Mouse (Mus musculus) left cerebral cortex, adult 11 months (tissue): ENCODE data around the gene Sumo1.
"Not testable (repeated sequence)": the region's sequence is repeated elsewhere in the genome, so short reads cannot be mapped to it uniquely, and the experiment has no call there.

Experiments used
- DNase-seq: peaks from one replicate; pipeline ENCODE4 v3.0.0; 2022; ENCODE audit warnings: low spot score

Gene Sumo1

DNA sequence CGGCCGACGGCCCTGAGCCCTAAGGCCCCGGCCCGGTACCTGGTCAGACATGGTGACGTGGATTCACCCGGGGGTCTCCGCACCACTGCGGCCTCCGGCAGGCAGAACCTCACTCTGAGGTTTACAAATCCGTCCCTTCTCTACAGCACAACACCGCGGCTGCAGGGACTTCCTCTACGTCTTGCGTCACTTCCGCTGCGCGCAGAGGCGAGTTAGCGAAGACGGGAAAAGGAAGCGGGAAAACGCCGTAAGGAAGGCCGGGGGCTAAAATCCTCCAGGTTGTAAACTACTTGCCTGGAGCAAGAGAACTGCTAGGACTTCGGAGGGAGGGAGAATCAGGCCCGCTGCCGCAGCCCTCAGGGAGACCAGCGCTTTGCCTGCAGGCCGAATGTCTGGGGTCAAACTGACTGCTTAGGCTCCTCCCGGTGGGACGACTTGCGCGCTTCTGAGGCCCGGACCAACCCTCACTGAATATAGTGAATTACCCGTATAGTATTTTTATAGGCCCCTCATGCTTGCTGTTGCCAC is at the start of gene Sumo1:
Sumo1 (minus strand) TSS at position 194 of the 528 bp plus-strand sequence.
- peak; percentile 79 for DNase-seq

DNA sequence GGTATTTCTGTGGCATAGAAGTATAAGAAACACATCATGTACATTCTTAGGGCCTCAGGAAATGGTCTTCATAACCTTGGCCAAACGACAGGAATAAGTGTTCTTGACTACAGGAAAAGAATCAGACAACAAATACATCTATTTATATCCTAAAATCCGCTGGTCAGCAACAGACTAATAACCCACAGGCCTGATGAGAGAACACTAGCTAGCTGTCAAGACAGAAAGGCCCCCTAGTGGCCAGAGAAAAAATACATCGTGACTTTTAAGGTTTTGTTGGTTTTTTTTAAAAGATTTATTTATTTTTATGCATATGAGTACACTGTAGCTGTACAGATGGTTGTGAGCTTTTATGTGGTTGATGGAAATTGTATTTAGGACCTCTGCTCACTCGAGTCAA is 49.3 kb upstream of the Sumo1 start:
- DNase-seq: peak; percentile 4

DNA sequence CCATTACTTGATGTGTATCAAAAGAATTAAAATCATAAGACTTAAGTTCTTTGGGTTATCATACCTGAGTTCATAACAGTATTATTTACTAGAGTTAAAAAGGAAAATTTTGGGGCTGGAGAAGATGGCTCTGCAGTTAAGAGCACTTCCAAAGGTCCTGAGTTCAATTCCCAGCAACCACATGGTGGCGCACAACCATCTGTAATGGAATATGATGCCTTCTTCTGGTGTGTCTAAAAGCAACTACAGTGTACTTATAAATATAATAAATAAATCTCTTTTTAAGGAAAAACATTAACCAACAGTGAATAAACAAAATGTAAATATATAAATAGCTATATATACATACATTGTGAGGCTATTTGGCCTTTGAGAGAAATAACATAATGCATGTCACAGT is 31.1 kb upstream of the Sumo1 start:
- no peak for DNase-seq

DNA sequence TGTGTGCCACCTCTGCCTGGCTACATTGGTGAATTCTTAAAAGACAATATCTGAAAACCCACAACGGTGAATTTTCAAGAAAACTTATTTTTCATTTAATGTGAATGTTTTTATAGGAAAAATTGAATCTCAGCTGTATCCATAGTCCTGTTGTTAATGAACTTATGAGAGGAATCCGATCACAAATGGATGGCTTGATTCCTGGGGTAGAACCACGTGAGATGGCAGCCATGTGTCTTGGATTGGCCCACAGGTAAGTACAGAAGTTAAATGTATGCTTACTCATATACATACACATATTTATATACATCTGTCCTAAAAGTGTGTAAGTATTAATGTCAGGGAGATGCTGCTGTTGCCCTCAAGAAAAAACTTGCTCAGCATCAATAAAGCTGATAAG is 27.6 kb upstream of the Sumo1 start:
- DNase-seq: no peak

DNA sequence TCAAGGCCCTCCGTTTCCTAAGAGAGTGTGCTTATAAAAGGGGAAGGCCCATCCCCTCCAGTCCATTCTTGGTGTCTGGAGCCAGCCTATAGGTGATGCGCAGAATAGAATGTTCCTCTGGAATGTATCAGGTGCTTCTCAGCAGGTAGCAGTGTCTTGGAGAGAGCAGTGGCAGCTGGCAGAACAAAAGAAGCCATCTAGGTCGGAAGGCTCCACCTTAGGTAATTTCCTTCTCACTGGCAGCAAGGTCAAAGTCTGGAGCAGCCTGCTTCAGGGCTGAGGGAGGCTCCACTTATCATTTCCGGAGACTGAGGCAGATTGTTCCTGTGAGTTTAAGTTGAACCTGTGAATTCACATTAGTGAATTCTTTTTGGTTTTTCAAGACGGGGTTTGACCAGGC is 27.1 kb upstream of the Sumo1 start:
- no peak for DNase-seq

DNA sequence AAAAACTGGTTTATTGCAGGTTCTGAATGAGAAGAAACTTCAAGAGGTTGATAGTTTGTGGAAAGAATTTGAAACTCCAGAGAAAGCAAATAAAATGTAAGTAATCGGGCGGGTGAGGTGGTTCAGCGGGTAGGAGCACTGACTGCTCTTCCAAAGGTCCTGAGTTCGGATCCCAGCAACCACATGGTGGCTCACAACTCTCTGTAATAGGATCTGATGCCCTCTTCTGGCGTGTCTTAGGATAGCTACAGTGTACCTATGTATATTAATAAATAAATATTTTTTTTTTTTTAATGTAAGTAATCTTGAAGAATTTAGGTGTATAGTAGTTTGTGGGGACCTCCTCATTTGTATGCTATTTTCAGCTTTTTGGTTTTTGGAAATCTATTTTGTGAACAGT is 19.8 kb upstream of the Sumo1 start:
- DNase-seq: no peak

DNA sequence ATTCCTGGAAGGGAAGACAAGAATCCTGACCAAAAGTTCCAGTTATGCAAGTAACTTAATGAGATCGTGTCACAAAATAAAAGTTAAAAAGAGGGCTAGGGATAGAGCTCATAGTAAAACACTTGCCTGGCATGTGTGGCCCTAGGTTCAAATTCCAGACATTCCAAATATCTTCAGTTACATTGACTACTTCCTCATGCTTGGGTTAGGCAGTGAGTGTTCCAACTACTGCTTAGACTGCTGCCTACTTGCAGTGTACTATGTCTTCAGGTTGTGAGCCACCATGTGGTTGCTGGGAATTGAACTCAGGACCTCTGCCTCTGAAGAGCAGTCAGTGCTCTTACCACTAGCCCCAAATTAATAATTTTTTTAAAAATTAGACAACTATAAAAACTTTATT is 16.9 kb upstream of the Sumo1 start:
- no peak for DNase-seq

DNA sequence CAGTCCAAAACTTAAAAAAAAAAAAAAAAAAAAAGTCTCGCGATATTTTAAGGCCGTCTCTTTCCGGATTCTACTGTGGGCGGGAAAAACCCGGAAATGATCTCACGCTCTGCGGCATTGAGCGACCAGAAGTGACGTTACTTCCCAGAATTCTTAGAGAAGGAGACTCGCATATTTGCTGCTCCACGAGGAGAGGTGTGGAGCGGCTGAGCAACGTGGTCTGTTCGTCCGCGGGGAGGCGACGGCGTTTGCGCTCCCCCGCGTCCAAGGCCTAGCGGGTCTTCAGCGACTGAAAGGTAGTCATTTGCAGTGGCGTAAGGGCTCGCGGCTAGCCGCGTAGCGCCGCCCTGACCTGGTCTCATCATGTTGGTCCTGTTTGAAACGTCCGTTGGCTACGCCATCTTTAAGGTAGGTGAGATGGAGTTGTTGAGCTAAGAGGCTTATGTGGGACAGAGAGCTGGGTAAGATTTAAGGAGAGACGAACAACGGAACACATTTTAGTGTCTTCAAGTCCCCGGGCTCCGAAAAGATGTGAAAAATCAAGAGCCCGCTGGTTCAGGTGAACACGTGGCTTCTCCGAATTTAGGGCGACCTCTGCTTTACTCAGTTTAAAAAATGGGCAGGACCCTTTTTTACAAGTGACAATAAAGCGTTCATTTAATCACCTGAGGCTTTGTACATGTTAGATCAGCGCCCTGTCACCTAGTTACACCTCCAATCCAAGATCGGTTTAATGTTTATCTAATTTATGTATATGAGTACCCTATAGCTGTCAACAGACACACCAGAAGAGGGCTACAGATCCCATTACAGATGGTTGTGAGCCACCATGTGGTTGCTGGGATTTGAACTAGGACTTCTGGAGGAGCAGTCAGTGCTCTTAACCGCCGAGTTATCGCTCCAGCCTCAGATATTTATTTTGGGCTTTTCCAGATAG is 14.5 kb upstream of the Sumo1 start, which contains the start of gene Nop58:
Nop58 (plus strand) TSS at position 153 of the 937 bp plus-strand sequence.
- DNase-seq: peak; percentile 88

DNA sequence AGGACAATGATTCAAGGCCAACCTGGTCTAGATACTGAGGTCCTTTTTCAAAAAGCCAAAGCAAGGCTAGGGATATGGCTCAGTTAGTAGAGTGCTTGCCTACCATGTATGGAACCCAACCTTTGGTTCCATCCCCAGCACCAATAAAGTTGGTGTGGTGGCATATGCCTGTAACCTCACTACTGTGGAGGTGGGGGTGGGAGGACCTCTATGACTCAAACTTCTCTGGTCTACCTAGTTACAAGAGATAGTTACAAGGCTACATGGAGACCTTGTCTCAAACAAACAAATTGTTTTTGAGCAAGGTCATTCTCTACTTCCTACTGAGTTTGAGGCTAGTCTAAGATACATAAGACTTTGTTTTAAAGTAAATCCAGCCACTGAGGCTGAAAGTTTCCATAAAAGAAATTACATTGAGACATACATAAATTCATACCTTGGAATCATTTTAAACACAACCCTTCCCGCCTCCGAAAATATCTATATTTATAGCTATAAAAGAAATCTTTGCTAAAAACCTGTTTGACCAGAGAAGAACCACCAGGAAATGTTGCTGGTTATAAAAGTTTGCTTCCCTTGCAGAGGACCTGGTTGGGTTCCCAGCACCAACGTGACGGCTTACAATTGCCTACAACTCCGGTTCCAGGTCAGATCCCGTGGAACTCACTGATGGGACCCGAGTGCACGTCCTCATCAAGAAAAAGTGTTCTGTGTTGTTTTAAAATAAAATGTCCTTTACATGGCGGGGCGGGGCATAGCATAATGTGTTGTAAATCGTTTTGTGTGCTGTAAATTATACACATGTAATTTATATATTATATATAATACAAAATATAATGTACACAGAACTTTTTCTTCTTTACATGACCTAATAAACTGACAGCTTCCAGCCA is 13.5 kb upstream of the Sumo1 start:
- peak; percentile 22 for DNase-seq

DNA sequence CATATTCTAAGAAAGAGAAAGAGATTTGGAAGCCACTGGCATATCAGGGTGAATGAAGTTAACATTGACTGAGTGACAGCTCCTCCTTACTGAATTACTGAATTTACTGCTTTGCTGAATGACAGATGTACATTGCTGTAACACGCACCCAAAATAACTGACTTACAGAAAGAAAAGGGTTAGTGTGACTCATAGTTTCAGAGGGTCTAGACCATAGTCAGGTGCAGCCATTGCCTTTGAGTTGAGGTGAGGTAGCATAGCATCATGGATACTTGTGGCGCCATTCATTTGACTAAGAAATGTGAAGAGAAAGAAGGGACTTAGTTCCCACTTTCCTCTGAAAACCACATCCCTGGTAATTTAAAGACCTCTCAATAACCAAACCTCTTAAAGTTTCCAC is 3.0 kb upstream of the Sumo1 start:
- DNase-seq: no peak

DNA sequence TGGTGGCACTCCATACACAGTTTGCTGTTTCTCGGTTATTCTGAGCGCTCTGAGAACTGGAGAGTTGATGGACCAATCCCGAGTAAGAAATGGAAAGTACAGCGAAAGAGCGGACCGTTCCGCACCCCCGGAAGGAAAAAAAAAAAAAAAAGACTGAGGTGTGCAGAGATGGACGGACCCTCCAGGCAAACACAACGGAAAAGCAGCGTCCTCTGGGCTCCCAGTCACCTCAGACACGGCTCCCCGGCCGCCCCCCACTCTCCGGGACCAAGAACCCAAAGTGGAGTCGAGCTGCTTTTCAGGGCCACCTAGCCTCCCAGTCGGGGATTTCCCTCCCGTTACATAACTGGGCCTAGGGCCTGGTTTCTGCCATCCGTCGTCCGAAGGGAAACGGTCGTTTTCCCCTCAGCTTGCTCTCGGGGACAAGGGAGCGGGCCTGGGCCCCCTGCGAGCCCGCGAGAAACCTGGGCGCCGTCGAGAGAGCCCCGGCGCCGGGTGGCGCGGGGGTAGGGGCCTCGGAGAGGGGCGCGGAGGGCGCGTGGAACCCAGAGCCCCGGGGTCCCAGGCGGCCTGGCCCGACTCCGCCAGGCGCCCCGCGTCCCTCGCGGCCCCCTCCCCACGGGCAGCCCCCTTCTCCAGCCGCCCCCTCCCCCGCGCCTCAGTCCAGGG is 538 bp downstream of the Sumo1 start:
- DNase-seq: no peak

DNA sequence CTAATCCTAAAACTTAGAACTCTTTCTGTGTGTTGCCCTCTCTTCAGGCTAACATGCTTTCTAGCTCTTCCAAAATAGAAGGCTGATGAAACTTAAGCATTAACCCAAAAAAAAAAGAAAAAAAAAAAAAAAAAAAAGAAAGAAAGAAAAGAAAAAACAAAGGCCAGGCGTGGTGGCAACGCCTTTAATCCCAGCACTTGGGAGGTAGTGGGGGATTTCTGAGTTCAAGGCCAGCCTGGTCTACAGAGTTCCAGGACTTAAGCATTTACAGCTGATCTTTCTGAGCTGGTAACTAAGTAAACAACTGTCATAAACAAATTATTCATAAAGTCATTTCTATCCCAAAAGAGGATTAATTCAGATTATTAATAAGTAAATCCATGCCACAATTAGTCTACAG is 1.8 kb downstream of the Sumo1 start:
- no peak for DNase-seq

DNA sequence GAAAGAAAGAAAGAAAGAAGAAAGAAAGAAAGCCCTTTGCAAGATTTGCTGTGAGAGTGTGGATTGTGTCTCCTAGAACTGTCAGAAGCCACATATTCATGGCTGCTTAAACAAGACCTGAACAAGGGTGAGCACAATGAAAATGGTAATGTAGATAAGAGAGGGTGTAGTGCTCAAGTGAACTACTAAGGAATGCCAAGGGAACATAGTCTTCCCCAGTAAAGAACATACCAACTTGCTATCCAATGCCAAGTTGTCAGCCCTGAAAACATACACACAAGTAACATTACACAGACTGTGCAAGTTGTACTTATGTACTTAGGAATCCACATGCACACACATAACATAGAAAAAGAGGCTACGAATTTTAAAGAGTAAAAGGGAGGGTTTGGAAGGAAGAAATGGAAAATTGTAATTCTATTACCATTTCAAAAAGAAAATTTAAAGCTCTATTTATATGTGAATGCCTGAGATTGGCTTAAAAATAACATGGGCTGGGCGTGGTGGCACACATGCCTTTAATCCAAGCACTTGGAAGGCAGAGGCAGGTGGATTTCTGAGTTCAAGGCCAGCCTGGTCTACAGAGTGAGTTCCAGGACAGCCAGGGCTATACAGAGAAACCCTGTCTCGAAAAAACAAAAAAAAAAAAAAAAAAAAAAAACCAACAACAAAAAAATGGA is 7.0 kb downstream of the Sumo1 start:
- DNase-seq: no peak

DNA sequence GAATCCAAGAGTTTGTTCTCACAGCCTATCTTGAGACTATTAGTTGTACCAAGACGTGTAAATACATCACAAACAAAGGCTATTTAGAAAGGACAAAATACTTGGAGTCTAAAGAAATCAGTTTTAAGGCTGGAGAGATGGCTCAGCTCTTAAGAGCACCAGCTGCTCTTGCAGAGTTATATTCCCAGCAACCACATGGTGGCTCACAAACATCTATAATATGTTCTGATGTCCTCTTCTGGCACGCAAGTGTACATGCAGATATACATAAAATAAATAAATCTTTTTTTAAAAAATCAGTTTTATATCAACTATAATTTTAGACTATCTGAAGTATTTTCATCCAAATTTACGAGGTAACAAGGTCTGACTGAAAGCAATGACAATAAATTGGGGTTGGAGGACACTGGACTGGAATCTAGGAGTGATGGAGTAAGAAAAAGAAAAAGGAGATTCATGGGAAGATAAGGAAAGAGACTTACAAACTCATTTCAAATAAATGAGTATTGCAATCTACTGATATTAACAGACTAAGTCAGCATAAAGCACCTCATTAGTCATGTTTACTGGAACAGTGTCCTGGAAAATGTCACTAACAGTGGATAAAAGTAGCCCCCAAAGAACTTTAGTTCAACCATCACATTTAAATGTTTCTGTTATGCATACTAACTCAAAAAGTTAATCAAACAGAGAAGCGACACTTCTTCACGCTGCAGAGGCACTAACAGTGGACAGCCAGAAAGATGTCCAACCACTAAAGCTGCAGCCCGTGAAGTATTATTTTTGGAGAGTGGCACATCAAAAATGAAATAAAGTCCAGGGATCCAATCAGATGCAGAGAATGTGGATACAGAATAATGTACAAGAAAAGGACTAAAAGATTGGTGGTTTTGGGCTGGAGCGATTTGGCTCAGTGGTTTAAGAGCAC is 14.1 kb downstream of the Sumo1 start:
- DNase-seq: no peak

DNA sequence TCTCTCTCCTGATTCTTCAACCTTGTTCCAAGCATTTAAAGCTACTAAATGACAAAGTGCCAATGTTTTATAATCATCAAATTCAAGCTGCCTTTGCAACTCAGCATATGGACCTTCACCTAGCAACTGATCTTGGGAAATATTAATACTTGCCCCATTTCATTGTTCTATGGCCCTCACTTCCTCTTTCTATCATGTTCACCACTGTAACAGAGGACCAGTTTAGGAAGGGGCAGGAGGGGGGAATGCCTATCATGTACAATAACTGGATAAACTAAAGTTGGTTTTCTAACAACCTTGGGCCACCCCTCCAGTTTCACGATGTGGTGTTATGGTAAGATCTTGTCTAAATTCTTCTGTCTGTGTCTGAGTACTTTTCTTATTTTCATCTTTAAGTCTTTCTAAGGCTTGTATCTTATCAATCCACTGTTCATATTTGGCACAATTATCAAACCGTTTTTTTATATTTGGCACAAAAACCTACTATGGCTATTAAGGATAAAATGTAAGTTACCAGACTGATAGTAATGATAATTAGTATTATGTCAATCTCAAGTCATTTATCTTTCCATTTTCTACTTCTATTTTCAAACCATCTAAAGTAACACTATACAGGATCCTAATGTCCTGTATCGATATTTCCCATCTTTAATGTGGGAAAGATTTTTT is 17.3 kb downstream of the Sumo1 start:
- DNase-seq: no peak

DNA sequence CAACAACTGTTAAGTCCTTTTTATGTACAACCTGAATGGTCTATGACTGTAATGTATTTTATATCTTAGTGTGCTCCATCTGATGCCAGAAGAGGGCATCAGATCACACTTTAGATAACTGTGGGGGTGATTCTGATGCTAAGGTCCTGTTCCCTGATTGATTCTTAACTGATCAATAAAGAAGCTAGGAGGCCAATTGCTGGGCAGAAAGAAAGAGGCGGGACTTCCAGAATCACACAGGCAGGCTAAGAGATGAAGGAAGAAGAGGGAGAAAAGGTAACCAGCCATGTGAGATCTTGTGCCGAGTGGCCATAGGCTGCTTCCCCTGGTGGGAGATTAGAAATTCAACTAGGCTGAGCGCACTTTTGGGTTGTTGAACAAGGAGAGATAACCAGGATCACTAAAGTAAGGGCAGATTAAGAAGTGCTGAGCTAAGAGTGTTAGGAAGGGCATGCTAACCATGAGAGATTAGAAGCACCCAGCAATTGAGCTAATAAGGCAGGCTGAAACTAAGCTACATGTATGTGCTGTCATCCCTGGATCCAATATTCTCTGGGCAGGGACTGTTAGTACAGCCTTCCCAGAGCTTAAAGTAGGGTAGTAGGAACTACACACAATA is 19.3 kb downstream of the Sumo1 start:
- DNase-seq: no peak

DNA sequence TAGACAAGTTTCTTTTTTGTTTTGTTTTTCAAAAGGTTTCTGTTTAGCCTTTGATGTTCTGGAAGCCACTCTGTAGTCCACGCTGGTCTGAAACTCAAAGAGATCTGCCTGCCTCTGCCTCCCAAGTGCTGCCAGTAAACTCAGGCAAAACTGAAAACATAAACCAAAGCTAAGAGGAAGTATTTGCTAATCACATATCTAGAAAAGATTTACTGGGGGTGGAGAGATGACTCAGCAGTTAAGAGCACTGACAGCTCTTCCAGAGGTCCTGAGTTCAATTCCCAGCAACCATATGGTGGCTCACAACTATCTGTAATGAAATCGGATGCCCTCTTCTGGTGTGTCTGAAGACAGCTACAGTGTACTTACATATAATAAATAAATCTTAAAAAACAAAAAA is 24.1 kb downstream of the Sumo1 start:
- DNase-seq: not testable (repeated sequence)

DNA sequence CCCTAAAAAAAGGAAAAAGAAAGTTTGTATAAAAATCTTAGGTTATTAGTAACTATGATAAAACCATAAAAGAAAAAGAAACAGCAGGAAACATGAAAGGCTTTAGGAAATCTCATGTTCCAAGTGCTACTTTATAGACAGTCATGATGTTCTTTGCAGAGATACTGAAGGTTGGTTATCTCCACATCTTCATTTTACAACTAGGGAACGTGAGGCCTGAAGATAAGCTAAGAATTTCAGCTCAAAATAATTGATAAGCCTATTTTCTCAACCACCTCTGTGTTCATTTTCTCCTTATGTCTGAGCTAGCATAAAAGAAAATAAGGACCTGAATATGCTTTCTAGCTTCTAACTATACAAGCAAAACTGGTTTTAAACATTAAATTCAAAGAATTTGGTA is 28.1 kb downstream of the Sumo1 start:
- DNase-seq: no peak

DNA sequence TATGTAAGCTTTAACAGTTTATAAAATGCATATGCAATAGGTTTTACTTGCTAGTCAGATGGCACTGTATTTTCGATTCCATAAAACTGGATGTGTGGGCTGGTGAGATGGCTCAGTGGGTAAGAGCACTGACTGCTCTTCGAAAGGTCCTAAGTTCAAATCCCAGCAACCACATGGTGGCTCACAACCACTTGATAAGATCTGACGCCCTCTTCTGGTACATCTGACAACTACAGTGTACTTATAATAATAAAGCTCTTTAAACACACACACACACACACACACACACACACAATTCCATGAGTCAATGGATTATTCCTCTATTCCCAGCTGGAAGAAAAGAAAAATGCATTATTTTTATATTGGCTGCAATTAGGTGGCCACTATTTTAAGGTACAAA is 32.3 kb downstream of the Sumo1 start:
- no peak for DNase-seq
